Mouse (Mus musculus) bone marrow macrophage, adult 2 months (primary cell): ENCODE results near the gene B3galt5. TPM values are rescaled to one million over a fixed set of nuclear protein-coding genes. Genes with fewer than 3 reads are reported as not detected.
A peak's percentile ranks its signal among the peaks of the same experiment; 100 is the strongest.

ENCODE experiments used
- H3K27ac ChIP-seq: 2 replicates; pipeline ENCODE4 v1.5.1; 2012; ENCODE audit warnings: low read depth, low read length; ENCODE audit not compliant: insufficient read depth
- H3K4me1 ChIP-seq: 2 replicates; pipeline ENCODE4 v1.6.1; 2012; ENCODE audit warnings: low read length; ENCODE audit not compliant: control insufficient read depth, insufficient read depth
- H3K4me3 ChIP-seq: 2 replicates; pipeline ENCODE4 v1.5.1; 2012; ENCODE audit warnings: mild to moderate bottlenecking, low read length, moderate library complexity; ENCODE audit not compliant: insufficient read depth
- CTCF ChIP-seq: IDR thresholded peaks from 2 replicates; pipeline ENCODE4 v1.5.1; 2012; ENCODE audit warnings: low read depth, mild to moderate bottlenecking, low read length, moderate library complexity
- POLR2A ChIP-seq: IDR thresholded peaks from 2 replicates; pipeline ENCODE4 v1.6.1; 2012; ENCODE audit warnings: mild to moderate bottlenecking, low read depth, low read length, borderline replicate concordance
- polyA plus RNA-seq: library from polyadenylated mRNA; stranded (reverse); fragments of >200 nt; gene quantifications from 2 replicates; pipeline ENCODE4 v1.2.4, GENCODE M21; 2012; ENCODE audit not compliant: missing spikeins, insufficient read depth, insufficient read length

Gene B3galt5
- polyA plus RNA-seq, result not detected in 2 replicates

GRCm38 (mm10) chr16:96235366-96235970, at the start of gene B3galt5:
Gene B3galt5 (plus strand): TSS chr16:96235801.
- TF ChIP-seq CTCF (no peak), POLR2A (no peak)

GRCm38 (mm10) chr16:96187619-96188018, 48.0 kb upstream of the B3galt5 start:
- H3K4me3 ChIP-seq, result no peak overlapping the region
- H3K4me1 ChIP-seq, result peaks cover 5% of the 10 kb centered on the region; the same call in 1 of the 2 replicates
- H3K27ac ChIP-seq, result no peak overlapping the region
- no peak for TF ChIP-seq CTCF
- no peak for TF ChIP-seq POLR2A

More at GRCm38 (mm10) chr16:96235366-96235970, at the start of gene B3galt5:
- no peaks in the 10 kb centered on the region for H3K4me1 ChIP-seq
- H3K27ac ChIP-seq, result no peak within 1 kb of the TSS
- no peak within 1 kb of the TSS for H3K4me3 ChIP-seq

GRCm38 (mm10) chr16:96191531-96192506, 43.8 kb upstream of the B3galt5 start, which contains the start of gene Lca5l:
Gene Lca5l (minus strand): TSS chr16:96192271.
- TF ChIP-seq CTCF, result no peak
- 0 out of 2 replicates have a peak, but pooled peaks have one; percentile 29 for TF ChIP-seq POLR2A
- Histone ChIP-seq H3K4me3 (peak within 1 kb of the TSS; percentile 85), H3K27ac (peak within 1 kb of the TSS; percentile 46), H3K4me1 (peaks cover 7% of the 10 kb centered on the region; the same call in 1 of the 2 replicates)

- Histone ChIP-seq H3K4me3 (no peak within 1 kb of the TSS), H3K4me1 (no peaks in the 10 kb centered on the region), H3K27ac (no peak within 1 kb of the TSS)
- no peak for TF ChIP-seq POLR2A
- TF ChIP-seq CTCF, result no peak
These were observed 35.5 kb upstream of the B3galt5 start, which contains the start of gene Sh3bgr for GRCm38 (mm10) chr16:96199913-96200701. Gene Sh3bgr (plus strand): TSS chr16:96200450.

- H3K27ac ChIP-seq, result no peak overlapping the region
- no peak overlapping the region for H3K4me3 ChIP-seq
- H3K4me1 ChIP-seq, result no peaks in the 10 kb centered on the region
- TF ChIP-seq POLR2A, result no peak
- TF ChIP-seq CTCF, result no peak
These were observed 34.9 kb upstream of the B3galt5 start for GRCm38 (mm10) chr16:96200702-96201028.

GRCm38 (mm10) chr16:96201485-96202232, 33.9 kb upstream of the B3galt5 start:
- TF ChIP-seq CTCF, result no peak
- TF ChIP-seq POLR2A, result no peak
- Histone ChIP-seq H3K4me3 (no peak overlapping the region), H3K4me1 (no peaks in the 10 kb centered on the region), H3K27ac (no peak overlapping the region)

GRCm38 (mm10) chr16:96209789-96210188, 25.8 kb upstream of the B3galt5 start:
- Histone ChIP-seq H3K27ac (no peak overlapping the region), H3K4me1 (peaks cover 6% of the 10 kb centered on the region), H3K4me3 (no peak overlapping the region)
- TF ChIP-seq CTCF, result no peak
- no peak for TF ChIP-seq POLR2A

- H3K27ac ChIP-seq, result no peak overlapping the region
- TF ChIP-seq POLR2A (no peak), CTCF (no peak)
- peaks cover 6% of the 10 kb centered on the region for H3K4me1 ChIP-seq
- no peak overlapping the region for H3K4me3 ChIP-seq
These were observed 24.7 kb upstream of the B3galt5 start for GRCm38 (mm10) chr16:96210856-96211255.

GRCm38 (mm10) chr16:96213027-96213426, 22.6 kb upstream of the B3galt5 start:
- no peak for TF ChIP-seq CTCF
- TF ChIP-seq POLR2A, result no peak
- Histone ChIP-seq H3K27ac (no peak overlapping the region), H3K4me3 (no peak overlapping the region), H3K4me1 (peaks cover 6% of the 10 kb centered on the region)
